Mouse (Mus musculus) G1E (cell line): Measurements from ENCODE around the gene Tango6. TPM values are rescaled to one million over a fixed set of nuclear protein-coding genes. Genes with fewer than 3 reads are reported as not detected.

Experiments used
- ATAC-seq: 2 replicates; pipeline ENCODE4 v1.8.0; 2016; ENCODE audit warnings: mild to moderate bottlenecking; ENCODE audit not compliant: insufficient number of reproducible peaks, poor library complexity, low FRiP score, severe bottlenecking; ENCODE audit errors: extremely low read depth
- DNase-seq: peaks from one replicate; pipeline ENCODE4 v3.0.0; 2012; ENCODE audit warnings: low spot score
- H3K27me3 ChIP-seq: 2 replicates; pipeline ENCODE4 v1.6.1; 2012; ENCODE audit warnings: mild to moderate bottlenecking, low read length, inconsistent platforms; ENCODE audit not compliant: insufficient read depth
- H3K36me3 ChIP-seq: replicated peaks from 2 replicates; pipeline ENCODE3; 2012; ENCODE audit warnings: mild to moderate bottlenecking, inconsistent platforms
- H3K4me1 ChIP-seq: 2 replicates; pipeline ENCODE4 v1.6.1; 2012; ENCODE audit warnings: low read depth, low read length, inconsistent platforms, mixed read lengths; ENCODE audit not compliant: insufficient read depth
- H3K4me3 ChIP-seq: 2 replicates; pipeline ENCODE4 v1.5.1; 2012; ENCODE audit warnings: low read depth, mild to moderate bottlenecking, inconsistent platforms, low read length, moderate library complexity, mixed read lengths
- H3K9me3 ChIP-seq: replicated peaks from 2 replicates; pipeline ENCODE4 v1.6.1; 2012; ENCODE audit warnings: inconsistent platforms
- CTCF ChIP-seq: IDR thresholded peaks from 2 replicates; pipeline ENCODE4 v1.5.1; 2012; ENCODE audit warnings: low read depth, low read length, inconsistent platforms, mixed read lengths
- GATA1 ChIP-seq: IDR thresholded peaks from 2 replicates; pipeline ENCODE4 v1.6.1; 2012; ENCODE audit warnings: borderline replicate concordance, low read length, inconsistent platforms, mixed read lengths
- GATA2 ChIP-seq: IDR thresholded peaks from 2 replicates; pipeline ENCODE4 v1.6.1; 2012; ENCODE audit warnings: low read depth, low read length, inconsistent platforms, borderline replicate concordance
- POLR2AphosphoS5 ChIP-seq: IDR thresholded peaks from 2 replicates; pipeline ENCODE4 v1.6.1; 2012; ENCODE audit warnings: low read depth, low read length, inconsistent platforms; ENCODE audit not compliant: insufficient replicate concordance
- TAL1 ChIP-seq: conservative IDR thresholded peaks from 2 replicates; pipeline ENCODE4 v1.6.1; 2012; ENCODE audit warnings: low read depth, low read length, inconsistent platforms, mixed read lengths
- polyA plus RNA-seq: library from polyadenylated mRNA; stranded (reverse); fragments of >175 nt; gene quantifications from 2 replicates; pipeline ENCODE4 v1.2.3, GENCODE M21; 2012
- total RNA-seq, 2 experiments: library from RNA; stranded (forward) in 1 of 2; stranded (reverse) in 1 of 2; fragments of 200-1000 nt in 1 of 2; fragments of >200 nt in 1 of 2; fragmentation: Nextera tagmentation in 1 of 2; gene quantifications; 2 replicates each; pipeline ENCODE4 v1.2.3; 2014 to 2017

Gene Tango6
- total RNA-seq (2014; fragmentation: Nextera tagmentation), result 5.6 and 6.5 TPM in 2 replicates
- 2.0 and 2.7 TPM in 2 replicates for total RNA-seq (2017)
- polyA plus RNA-seq, result 1.7 and 2.0 TPM in 2 replicates

DNA sequence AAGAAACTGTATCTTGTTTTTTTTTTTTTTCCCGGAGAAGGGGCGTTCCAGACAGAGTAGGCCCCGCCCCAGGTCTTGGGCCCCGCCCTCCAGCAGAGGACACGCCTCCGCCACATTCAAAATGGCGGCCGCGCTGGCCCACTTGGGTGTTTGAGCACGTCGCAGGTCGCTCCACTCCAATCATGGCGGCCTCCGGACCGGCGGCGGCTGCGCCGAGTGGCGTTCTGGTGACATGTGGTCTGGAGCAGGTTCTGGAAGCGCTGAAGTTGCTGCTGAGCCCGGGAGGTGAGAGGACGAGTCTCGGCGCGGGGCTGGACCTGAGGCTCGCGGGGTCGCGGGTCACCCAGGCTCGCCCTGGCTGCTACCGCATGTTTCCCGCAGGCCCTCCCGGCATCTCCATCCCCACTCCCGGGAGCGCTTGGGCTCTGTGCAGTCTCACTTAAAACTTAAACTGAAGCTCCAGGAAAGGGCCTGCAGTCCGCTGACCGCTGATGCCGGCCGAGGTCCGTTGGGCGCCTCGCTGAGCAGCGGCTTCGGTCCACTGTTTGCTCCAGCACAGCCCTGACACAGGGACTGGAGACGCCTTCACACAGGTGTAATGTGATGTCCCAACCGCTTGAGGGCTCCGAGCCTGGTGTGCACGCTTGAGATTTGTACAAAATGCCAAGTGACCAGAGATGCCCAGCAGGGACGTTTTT is at the start of gene Tango6:
TSS of gene Tango6 (plus strand) at position 98 of the 698 bp plus-strand sequence.
- Histone ChIP-seq H3K9me3 (no peaks in the 10 kb centered on the region), H3K27me3 (no peaks in the 10 kb centered on the region), H3K36me3 (peaks cover under 1% of the 10 kb centered on the region), H3K4me3 (peak within 1 kb of the TSS; percentile 87), H3K4me1 (peaks cover 7% of the 10 kb centered on the region)
- ATAC-seq, result peak; percentile 86
- TF ChIP-seq GATA2, result no peak
- peak; percentile 50 for TF ChIP-seq CTCF
- TF ChIP-seq TAL1, result no peak
- TF ChIP-seq POLR2AphosphoS5, result no peak
- DNase-seq, result peak; percentile 85

DNA sequence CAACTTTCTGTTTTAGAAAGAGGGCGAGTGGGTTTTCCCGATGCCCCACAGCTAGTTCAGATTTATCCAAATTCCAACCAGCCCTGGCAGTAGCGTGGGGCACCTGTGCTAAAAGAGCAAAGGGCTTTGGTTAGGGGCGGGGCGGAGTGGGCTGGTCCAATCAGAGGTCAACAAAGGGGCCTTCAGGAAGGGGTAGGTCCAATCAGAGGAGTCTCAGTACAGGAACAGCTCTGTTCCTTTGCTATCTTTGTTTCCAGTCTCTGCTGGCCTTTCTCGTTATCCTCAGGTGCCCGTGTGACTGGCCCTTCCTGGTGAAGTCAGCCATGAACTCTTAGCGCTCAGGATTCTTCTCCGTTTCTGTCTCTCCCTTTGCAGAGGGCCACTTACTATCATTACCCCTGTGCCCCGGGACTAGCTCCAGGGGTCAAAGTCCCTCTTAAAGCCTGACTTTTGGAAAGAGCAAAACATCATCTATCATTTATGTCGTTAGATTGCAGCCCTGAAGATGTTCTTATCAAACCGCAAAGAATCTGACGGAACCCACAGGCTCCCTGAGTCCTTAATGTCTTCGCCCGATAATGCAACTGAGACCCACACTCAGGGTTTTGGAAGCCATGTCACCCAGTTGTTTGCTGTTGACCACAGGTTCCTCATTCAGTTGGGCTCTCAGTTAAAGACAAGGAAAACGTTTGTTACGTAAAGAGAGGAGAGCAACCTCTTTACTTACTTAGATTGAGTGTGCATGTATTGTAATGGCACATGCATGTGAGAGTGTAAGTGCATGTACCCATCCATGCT is 49.3 kb upstream of the Tango6 start:
- ATAC-seq (no peak), DNase-seq (no peak)
- Histone ChIP-seq H3K4me1 (no peaks in the 10 kb centered on the region), H3K9me3 (no peaks in the 10 kb centered on the region), H3K4me3 (no peak overlapping the region), H3K27me3 (peaks cover 11% of the 10 kb centered on the region), H3K36me3 (no peaks in the 10 kb centered on the region)
- TF ChIP-seq TAL1, result no peak
- no peak for TF ChIP-seq GATA1
- no peak for TF ChIP-seq GATA2
- TF ChIP-seq POLR2AphosphoS5, result no peak
- no peak for TF ChIP-seq CTCF

DNA sequence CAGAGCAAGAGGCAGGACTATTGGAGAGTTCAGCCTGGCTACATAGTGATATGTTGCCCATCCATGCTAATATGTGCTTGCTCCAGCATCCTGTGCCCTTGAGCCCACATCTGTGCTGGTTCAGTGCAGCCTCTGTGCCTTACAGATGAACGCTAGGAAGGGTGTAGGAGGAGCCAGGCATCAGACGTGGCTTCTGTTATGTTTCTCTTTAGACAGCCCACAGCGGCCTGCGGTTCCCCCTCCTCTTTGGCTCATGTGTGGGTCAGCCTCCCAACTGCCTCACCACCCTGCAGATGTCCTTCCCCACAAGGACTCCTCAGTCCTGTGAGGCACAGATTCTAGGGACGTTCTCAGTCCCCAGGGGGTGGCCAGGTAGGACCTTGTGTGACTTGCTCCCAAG is 47.6 kb upstream of the Tango6 start:
- no peaks in the 10 kb centered on the region for H3K4me1 ChIP-seq

DNA sequence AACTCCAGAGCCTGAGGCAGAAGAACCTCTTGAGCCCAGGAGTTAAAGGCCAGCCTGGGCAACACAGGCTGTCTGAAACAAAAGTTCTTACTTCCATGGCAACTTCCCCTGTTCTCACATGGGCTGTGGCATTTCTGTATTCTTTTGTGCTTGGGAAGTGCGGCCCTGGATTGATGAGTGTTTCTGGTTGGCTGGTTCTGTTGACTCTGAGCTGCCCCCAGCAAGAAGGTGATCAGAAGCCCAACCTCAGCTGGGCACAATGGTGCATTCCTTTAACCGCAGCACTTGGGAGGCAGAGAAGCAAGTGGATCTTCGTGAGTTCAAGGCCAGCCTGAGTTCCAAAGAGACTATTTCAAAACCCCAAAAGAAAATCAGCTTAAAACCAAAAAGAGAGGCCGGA is 45.4 kb upstream of the Tango6 start:
- no peaks in the 10 kb centered on the region for H3K9me3 ChIP-seq
- no peak overlapping the region for H3K4me3 ChIP-seq
- H3K27me3 ChIP-seq, result peaks cover 9% of the 10 kb centered on the region
- TF ChIP-seq CTCF, result no peak
- TF ChIP-seq TAL1, result no peak
- TF ChIP-seq GATA1, result no peak
- no peak for TF ChIP-seq GATA2
- no peak for TF ChIP-seq POLR2AphosphoS5
- no peaks in the 10 kb centered on the region for H3K4me1 ChIP-seq
- H3K36me3 ChIP-seq, result no peaks in the 10 kb centered on the region
- no peak for DNase-seq
- ATAC-seq, result no peak

More for the DNA sequence above, 47.6 kb upstream of the Tango6 start:
- no peak for DNase-seq
- Histone ChIP-seq H3K9me3 (no peaks in the 10 kb centered on the region), H3K36me3 (no peaks in the 10 kb centered on the region), H3K27me3 (peaks cover 9% of the 10 kb centered on the region), H3K4me3 (no peak overlapping the region)
- ATAC-seq, result no peak
- TF ChIP-seq CTCF (no peak), POLR2AphosphoS5 (no peak), TAL1 (no peak), GATA2 (no peak), GATA1 (no peak)

DNA sequence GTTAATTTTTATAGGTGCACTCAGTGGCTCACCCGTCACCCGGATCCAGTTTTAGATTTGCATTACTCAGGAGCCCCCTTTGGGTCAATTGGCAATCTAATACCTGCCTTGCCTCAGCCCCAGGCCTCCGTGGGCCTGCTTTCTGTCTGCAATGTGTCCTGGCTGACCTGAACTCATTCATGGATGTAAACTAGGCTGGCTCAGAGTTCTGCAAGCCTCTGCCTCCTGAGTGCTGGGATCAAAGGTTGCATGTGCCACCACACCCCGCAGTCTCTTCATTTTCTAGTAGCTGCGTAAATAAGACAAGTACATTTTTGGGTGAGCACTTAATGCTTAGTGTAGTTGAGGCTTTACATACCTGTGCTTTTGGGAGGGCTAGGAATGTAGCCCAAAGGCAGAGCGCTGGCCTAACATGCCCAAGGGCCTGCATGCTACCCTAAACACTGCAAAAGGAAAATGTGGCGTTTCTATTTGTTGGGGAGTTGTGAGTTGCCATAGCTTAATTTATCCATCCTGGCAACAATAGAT is 44.0 kb upstream of the Tango6 start:
- Histone ChIP-seq H3K9me3 (no peaks in the 10 kb centered on the region), H3K4me3 (no peak overlapping the region), H3K27me3 (peaks cover 6% of the 10 kb centered on the region; the same call in 1 of the 2 replicates), H3K36me3 (no peaks in the 10 kb centered on the region), H3K4me1 (no peaks in the 10 kb centered on the region)
- no peak for TF ChIP-seq POLR2AphosphoS5
- no peak for TF ChIP-seq GATA2
- no peak for TF ChIP-seq TAL1
- no peak for TF ChIP-seq CTCF
- no peak for TF ChIP-seq GATA1
- no peak for DNase-seq
- ATAC-seq, result no peak

DNA sequence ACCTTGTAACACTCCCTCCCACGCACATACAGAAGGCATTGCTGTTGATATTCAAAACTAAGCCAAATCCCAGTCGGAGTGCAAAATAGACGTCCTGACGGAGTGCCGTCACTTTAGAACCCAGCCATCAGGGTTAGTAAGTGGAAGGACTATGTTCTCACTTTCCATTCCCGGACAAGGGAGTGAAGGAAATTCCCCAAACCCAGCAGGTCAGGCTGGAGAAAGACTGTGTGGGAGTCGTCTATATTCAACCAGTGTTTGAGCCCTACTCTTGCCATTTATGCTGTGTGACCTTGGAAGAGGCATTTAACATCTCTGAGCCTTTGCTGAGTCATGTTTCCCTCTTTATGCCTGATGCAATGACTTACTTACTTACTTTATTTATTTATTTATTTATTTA is 42.7 kb upstream of the Tango6 start:
- ATAC-seq (no peak), DNase-seq (no peak)
- no peaks in the 10 kb centered on the region for H3K4me1 ChIP-seq
- no peaks in the 10 kb centered on the region for H3K36me3 ChIP-seq
- peaks cover 6% of the 10 kb centered on the region; the same call in 1 of the 2 replicates for H3K27me3 ChIP-seq
- TF ChIP-seq GATA2 (no peak), POLR2AphosphoS5 (no peak), TAL1 (no peak), GATA1 (no peak), CTCF (no peak)
- H3K9me3 ChIP-seq, result no peaks in the 10 kb centered on the region
- no peak overlapping the region for H3K4me3 ChIP-seq
